10 mouse cellular contexts compared by ENCODE assay signal in genomic region chr7:128541186-128541585, GRCm38 (mm10). TPM values are rescaled to one million over a fixed set of nuclear protein-coding genes. Genes with fewer than 3 reads are reported as not detected.
DNase-seq lines count a peak whose midpoint lies in the region; ATAC-seq lines count a peak whose summit lies in the region.
"Had no signal": no experiment of that assay in that cellular context is flagged by ENCODE, and none has a peak within 500 bp of the region (broad histone marks: within the 10 kb centered on the region; RNA-seq: fewer than 3 reads in every experiment).

No protein-coding gene starts in this region.

- peaks cover 45% of the 10 kb centered on the region for H3K36me3 ChIP-seq in heart, embryonic 16.5 days (ENCODE audit: control insufficient read depth, insufficient read depth)

- peaks cover 73% of the 10 kb centered on the region for H3K4me1 ChIP-seq in heart, embryonic 16.5 days (ENCODE audit: control insufficient read depth, insufficient read depth, low read length)

- ATAC-seq in heart, embryonic 16.5 days (replicated peaks; ENCODE audit: extremely low read depth, insufficient read depth, low FRiP score), result no peak
- ATAC-seq in activated CD4-positive, CD25-positive, alpha-beta regulatory T cell, adult 4 months, result no peak
- ATAC-seq: CD4-positive, CD25-positive, alpha-beta regulatory T cell, adult 4 months had no signal

- no peak overlapping the region for H3K4me3 ChIP-seq in heart, embryonic 16.5 days (ENCODE audit: low read length)
- H3K4me3 ChIP-seq: midbrain, embryonic 10.5 days had no signal

- H3K9me3 ChIP-seq in heart, embryonic 16.5 days (replicated peaks; ENCODE audit: control insufficient read depth, low read length), result no peaks in the 10 kb centered on the region
- H3K9me3 ChIP-seq: midbrain, embryonic 10.5 days had no signal

- H3K4me2 ChIP-seq in heart, embryonic 16.5 days (ENCODE audit: low read depth, low read length), result no peak overlapping the region

- peak overlapping the region; percentile 75 for H3K27ac ChIP-seq in heart, embryonic 16.5 days (ENCODE audit: low read length)

- no peaks in the 10 kb centered on the region for H3K27me3 ChIP-seq in heart, embryonic 16.5 days (ENCODE audit: control insufficient read depth, insufficient read depth, low read length)

- WGBS in heart, embryonic 16.5 days, result 56% methylated on average over 9 of the region's 9 CpGs

- DNase-seq in heart, adult 18-20 months, result peak; percentile 60 to 79
- DNase-seq in heart, postnatal 4 days, result no peak
- DNase-seq in brain, adult 2 months (ENCODE audit: low read depth, low spot score), result peak; percentile 59
- peak; percentile 44 to 66 for DNase-seq in lung, adult 18-20 months
- DNase-seq in ovary, postnatal 14 days (ENCODE audit: low spot score), result no peak
- DNase-seq in thymus, postnatal 10 days (ENCODE audit: low spot score in 2 of 2), result no peak

- 0 out of 2 replicates have a peak overlapping the region, but pooled peaks have one; percentile 7 for H3K9ac ChIP-seq in heart, embryonic 16.5 days (ENCODE audit: low read length)

RNA-seq across cellular contexts. Expression of gene Bag3, which starts 17.8 kb away (rescaled TPM):
- 100 to 1,000 TPM; 298 to 330 TPM for total RNA-seq in heart, adult 18-20 months (2021)
- 100 to 1,000 TPM; 111 TPM for total RNA-seq in heart, postnatal 4 days (2021)
- polyA plus RNA-seq in heart, embryonic 16.5 days (2015; fragmentation: Nextera tagmentation; extraction: Ambion mirVana), result 22.7 and 25.9 TPM in 2 replicates
- 10 to 100 TPM in 1 of 2 experiments, 1 to 10 TPM in 1; 5.8 to 13.0 TPM for polyA plus RNA-seq in activated CD4-positive, CD25-positive, alpha-beta regulatory T cell, adult 4 months (2017; shearing (Covaris generic))

Comparison
In these comparisons a context has a peak if more than half of its experiments do, and no peak if none do; other contexts are left out.
1. DNase-seq: peak in heart, adult 18-20 months (2 of 2), brain, adult 2 months (single experiment) and lung, adult 18-20 months (2 of 2); none in heart, postnatal 4 days (single experiment), ovary, postnatal 14 days (single experiment) and thymus, postnatal 10 days (0 of 2).